Mouse (Mus musculus): ENCODE measurements around the gene Kcnb1. TPM values are rescaled to one million over a fixed set of nuclear protein-coding genes. Genes with fewer than 3 reads are reported as not detected.

The Kcnb1 gene
- polyA plus RNA-seq, 1 experiment from 2014 or later = 0.60 TPM

DNA sequence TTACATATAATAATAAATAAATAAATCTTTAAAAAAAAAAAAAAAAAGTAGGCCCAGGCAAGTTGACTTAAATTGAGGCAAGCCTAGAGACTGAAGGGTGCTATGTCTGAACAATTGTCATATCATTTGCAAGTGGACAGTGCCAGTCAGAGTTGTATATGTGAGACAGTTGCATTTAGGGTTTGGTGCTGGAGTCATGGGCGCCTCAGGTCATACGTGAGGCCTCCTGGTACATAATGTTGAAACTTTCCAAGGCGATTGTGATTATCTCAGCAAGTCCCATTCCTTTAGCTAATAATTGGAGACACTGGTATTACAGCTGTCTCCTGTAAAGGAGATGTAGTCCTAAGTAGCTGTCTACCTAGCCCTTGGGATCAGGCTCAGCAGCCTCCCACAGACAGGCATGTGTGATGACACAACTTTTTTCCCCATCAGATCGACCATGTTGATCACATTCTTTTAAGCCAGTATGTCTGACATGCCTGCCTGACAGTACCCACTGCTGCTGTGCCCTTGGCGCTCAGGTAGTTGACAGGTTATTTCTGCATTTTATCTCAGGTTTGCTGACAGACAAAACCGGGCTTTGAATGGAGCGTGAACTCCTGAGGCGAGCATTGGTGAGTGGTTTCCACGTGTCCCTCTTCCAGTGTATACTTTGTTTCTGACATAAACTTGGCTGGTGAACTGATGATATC, 125.2 kb downstream of the Kcnb1 start:
- peaks cover 28% of the 10 kb centered on the region for H3K4me1 ChIP-seq (replicated peaks)
- no peak for ATAC-seq (replicated peaks; ENCODE audit: insufficient number of reproducible peaks, insufficient read depth, low FRiP score, low read depth)
- WGBS = 25% methylated on average over 9 of the region's 9 CpGs

DNA sequence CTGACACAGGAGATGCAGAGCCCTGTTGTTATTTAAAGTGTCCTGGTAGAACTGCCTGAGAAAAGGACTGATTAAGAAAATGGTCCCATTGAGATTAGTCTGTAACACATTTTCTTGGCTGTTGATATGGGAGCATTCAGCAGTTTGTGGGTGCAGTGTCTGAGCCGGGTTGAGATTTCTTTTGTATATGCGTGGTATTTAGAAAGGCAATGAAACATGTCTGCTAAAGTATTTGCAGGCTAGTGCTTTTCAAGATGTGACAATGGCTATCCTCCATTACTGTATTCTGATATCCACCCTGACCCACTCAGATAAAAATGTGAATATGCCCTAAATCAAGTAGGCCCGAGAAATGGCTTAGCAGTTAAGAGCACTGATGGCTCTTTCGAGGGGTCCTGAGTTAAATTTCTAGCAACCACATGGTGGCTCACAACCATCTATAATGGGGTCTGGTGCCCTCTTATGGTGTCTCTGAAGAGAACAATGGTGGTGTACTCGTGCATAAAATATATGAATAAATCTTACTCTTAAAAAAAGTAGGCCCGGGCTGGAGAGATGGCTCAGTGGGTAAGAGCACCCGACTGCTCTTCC, 126.0 kb downstream of the Kcnb1 start:
- Histone ChIP-seq H3K9ac (peak overlapping the region; percentile 91), H3K4me2 (peak overlapping the region; percentile 85), H3K36me3 (peaks cover 25% of the 10 kb centered on the region), H3K9me3 (replicated peaks) (no peaks in the 10 kb centered on the region), H3K4me3 (peak overlapping the region; percentile 77), H3K27ac (peak overlapping the region; percentile 97), H3K4me1 (replicated peaks) (peaks cover 31% of the 10 kb centered on the region), H3K27me3 (no peaks in the 10 kb centered on the region)
- ATAC-seq (replicated peaks; ENCODE audit: insufficient number of reproducible peaks, insufficient read depth, low FRiP score, low read depth) = no peak
- 4% methylated on average over 7 of the region's 7 CpGs for WGBS

More for the DNA sequence above, 125.2 kb downstream of the Kcnb1 start:
- H3K9me3 ChIP-seq (replicated peaks) = no peaks in the 10 kb centered on the region
- peaks cover 21% of the 10 kb centered on the region for H3K36me3 ChIP-seq
- peak overlapping the region; percentile 85 for H3K4me2 ChIP-seq
- peak overlapping the region; percentile 77 for H3K4me3 ChIP-seq
- H3K27me3 ChIP-seq = no peaks in the 10 kb centered on the region
- H3K27ac ChIP-seq = peak overlapping the region; percentile 20; the same call in 1 of the 2 replicates
- peak overlapping the region; percentile 47 for H3K9ac ChIP-seq

DNA sequence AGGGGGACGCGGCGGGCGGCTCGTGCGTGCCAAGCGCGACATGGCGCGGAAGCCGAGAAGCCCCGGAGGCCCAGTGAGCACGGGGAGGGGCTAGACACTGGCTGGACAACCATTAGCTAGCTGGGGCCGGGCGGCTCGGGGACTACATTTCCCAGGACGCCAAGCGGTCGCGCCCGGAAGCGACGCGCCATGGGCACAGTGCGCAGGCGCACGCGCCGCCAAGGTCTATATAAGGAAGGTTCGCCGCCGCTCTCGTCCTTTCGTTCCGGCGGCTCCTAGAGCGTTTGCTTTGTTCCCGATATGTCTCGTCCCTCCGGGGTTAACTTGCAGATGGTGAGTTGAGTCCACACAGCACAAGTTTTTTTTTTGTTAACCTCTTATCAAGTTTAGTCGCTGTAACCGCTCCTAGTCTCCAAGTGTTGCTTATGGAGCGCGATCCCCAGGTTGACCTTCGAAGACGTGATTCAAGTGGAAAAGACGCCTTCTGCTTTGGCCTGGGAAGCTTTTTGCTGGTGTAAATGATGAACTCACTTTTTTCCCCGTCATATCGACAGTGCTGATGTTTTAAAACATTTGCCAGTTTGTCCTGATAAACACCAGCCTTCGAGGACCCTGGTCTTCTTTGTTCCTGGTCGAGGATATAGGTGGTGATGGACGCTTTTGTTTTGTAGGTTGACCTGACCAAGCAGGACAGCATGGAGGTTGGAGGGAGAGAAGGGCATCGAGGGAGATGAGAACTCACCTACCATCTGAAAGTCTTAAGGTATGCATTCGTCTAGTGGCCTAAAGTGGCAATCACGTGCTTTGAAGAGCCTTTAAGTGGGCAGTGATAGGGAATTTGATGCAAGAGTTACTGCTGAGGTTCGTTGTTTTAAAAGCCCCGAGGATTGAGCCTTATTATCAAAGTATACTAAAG, 126.7 kb downstream of the Kcnb1 start, which contains the start of gene Znfx1:
Gene Znfx1 (minus strand): TSS at position 51 of the 916 bp plus-strand sequence.
- WGBS = under 1% methylated on average over 57 of the region's 57 CpGs
- Histone ChIP-seq H3K36me3 (peaks cover 28% of the 10 kb centered on the region), H3K9me3 (replicated peaks) (no peaks in the 10 kb centered on the region), H3K4me1 (replicated peaks) (peaks cover 31% of the 10 kb centered on the region), H3K4me2 (peak within 1 kb of the TSS; percentile 85), H3K27ac (peak within 1 kb of the TSS; percentile 97), H3K9ac (peak within 1 kb of the TSS; percentile 91), H3K27me3 (no peaks in the 10 kb centered on the region), H3K4me3 (peak within 1 kb of the TSS; percentile 77)
- peak; percentile 93 for ATAC-seq (replicated peaks; ENCODE audit: insufficient number of reproducible peaks, insufficient read depth, low FRiP score, low read depth)

DNA sequence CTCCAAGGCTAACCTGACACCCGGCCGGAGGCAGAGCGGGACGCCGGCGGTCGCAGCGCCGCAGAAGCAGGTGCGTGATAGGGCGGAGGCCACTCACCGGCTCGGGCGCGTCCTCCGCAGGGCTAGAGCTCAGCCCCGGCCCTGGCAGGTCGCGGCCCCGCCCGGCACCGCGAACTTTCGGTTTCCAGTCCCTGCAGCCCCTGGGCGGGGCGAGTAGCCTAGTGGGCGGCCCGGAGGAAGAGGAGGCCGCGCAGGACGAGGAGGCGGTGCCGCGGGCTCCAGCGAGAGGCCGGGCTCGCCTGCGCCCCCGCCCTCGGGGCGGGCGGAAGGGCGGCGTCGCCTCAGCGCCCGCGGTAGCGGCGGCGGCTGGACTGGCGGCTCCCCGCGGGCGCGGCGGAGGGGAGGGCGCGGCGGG, 127.5 kb downstream of the Kcnb1 start:
- WGBS = under 1% methylated on average over 50 of the region's 60 CpGs
- Histone ChIP-seq H3K4me2 (peak overlapping the region; percentile 85), H3K36me3 (peaks cover 33% of the 10 kb centered on the region), H3K27ac (peak overlapping the region; percentile 97), H3K9me3 (replicated peaks) (no peaks in the 10 kb centered on the region), H3K27me3 (no peaks in the 10 kb centered on the region), H3K9ac (peak overlapping the region; percentile 91), H3K4me1 (replicated peaks) (peaks cover 31% of the 10 kb centered on the region), H3K4me3 (peak overlapping the region; percentile 77)
- ATAC-seq (replicated peaks; ENCODE audit: insufficient number of reproducible peaks, insufficient read depth, low FRiP score, low read depth) = peak; percentile 91

DNA sequence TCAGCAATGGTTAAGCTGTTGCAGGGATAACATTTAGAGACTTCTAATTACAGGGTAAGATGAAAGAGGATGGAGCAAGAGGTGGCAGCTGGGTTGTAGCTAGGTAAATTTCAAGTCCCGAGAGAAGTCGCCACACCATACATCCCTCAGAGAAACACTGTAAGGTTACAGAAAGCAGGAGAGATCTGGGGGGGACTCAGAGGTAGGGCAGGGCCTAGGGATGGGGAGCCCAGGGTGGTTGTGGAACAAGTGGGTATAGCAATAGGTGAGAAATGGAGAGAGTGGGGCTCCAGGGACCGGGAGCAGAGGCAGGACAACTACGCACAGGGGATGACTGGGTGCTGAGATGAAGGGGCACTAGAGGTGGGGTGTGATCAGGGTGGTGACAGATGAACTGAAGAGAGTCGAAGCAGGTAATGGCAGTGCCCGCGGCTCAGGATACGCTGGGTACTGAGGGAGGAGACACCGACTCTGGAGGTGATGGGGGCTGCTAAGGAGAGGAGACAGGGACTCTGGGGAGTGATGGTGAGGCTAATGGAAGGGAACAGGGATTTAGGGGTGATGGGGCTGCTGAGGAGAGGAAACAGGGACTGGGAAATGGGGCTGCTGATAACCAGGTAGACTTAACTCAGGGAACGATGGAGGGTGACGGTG, 128.4 kb downstream of the Kcnb1 start:
- peak overlapping the region; percentile 85 for H3K4me2 ChIP-seq
- H3K27me3 ChIP-seq = no peaks in the 10 kb centered on the region
- peaks cover 42% of the 10 kb centered on the region for H3K36me3 ChIP-seq
- no peak for ATAC-seq (replicated peaks; ENCODE audit: insufficient number of reproducible peaks, insufficient read depth, low FRiP score, low read depth)
- H3K9me3 ChIP-seq (replicated peaks) = no peaks in the 10 kb centered on the region
- peak overlapping the region; percentile 91 for H3K9ac ChIP-seq
- 16% methylated on average over 11 of the region's 11 CpGs for WGBS
- H3K4me3 ChIP-seq = peak overlapping the region; percentile 77
- peaks cover 31% of the 10 kb centered on the region for H3K4me1 ChIP-seq (replicated peaks)
- no peak overlapping the region for H3K27ac ChIP-seq

DNA sequence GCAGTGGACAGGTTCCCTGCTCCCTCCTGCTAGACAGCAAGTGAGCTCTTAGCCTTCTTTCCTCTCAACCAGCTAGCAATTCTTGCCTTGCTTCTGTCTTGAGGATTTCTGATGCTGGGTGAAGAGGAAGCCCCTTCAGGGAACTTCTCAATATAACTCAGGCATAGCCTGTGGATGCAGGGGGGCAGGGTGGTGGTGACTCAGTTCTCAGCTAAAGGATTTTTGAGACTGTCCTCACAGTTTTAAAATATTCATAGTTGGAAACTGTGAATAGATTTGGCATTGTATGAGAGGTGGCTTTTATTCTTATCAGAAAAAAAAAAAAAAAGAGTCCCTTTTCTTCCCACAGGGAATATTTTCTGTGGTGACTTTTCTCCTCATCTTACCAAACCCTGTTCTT, 129.2 kb downstream of the Kcnb1 start:
- Histone ChIP-seq H3K4me3 (no peak overlapping the region), H3K27me3 (no peaks in the 10 kb centered on the region), H3K4me2 (peak overlapping the region; percentile 30), H3K4me1 (replicated peaks) (peaks cover 32% of the 10 kb centered on the region), H3K27ac (0 out of 2 replicates have a peak overlapping the region, but pooled peaks have one; percentile 35), H3K9ac (no peak overlapping the region; the same call in 1 of the 2 replicates), H3K9me3 (replicated peaks) (no peaks in the 10 kb centered on the region), H3K36me3 (peaks cover 43% of the 10 kb centered on the region)
- no peak for ATAC-seq (replicated peaks; ENCODE audit: insufficient number of reproducible peaks, insufficient read depth, low FRiP score, low read depth)

DNA sequence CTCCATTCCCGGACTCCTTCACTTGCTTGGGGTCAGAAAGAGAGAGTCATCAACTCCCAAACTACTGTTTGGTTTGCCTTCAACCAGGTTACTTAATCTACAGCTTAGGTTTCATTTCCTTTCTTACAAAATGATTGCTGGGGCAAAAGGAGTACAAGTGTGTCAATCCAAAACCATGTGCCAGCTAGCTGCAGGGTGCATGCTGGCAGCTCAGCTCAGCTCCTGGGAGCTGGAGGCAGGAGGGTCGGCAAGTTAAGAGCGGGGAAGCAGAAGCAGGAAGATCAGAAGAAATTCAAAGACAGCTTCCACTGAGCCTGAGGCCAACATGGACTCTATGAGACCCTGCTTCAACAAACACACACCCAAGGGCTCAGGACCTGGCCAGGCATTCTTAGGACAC, 129.6 kb downstream of the Kcnb1 start:
- WGBS = 68% methylated on average over 3 of the region's 3 CpGs

DNA sequence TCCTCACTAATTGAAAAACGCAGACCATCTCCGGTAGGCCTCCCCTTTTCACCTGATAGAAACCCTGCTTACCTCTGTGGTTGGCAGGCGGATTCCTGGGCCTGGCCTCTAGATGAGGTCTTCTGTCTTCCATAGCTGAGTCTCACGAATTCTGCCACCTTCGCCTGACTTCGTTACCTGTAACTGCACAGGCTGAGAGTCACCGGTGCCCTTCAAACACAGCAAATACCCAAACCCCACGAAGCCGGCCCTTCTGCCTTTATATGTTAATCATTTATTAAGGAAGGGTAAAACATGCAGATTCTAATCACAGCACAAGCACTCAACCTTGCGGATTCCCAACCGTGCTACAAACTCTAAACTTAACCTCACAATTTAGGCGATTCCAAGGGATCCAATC, 130.0 kb downstream of the Kcnb1 start:
- H3K4me2 ChIP-seq = no peak overlapping the region
- 75% methylated on average over 12 of the region's 12 CpGs for WGBS

More for the DNA sequence above, 129.6 kb downstream of the Kcnb1 start:
- Histone ChIP-seq H3K36me3 (peaks cover 43% of the 10 kb centered on the region), H3K4me2 (peak overlapping the region; percentile 30), H3K9me3 (replicated peaks) (no peaks in the 10 kb centered on the region), H3K4me1 (replicated peaks) (peaks cover 34% of the 10 kb centered on the region), H3K4me3 (no peak overlapping the region), H3K9ac (no peak overlapping the region; the same call in 1 of the 2 replicates), H3K27me3 (no peaks in the 10 kb centered on the region), H3K27ac (0 out of 2 replicates have a peak overlapping the region, but pooled peaks have one; percentile 35)
- no peak for ATAC-seq (replicated peaks; ENCODE audit: insufficient number of reproducible peaks, insufficient read depth, low FRiP score, low read depth)

DNA sequence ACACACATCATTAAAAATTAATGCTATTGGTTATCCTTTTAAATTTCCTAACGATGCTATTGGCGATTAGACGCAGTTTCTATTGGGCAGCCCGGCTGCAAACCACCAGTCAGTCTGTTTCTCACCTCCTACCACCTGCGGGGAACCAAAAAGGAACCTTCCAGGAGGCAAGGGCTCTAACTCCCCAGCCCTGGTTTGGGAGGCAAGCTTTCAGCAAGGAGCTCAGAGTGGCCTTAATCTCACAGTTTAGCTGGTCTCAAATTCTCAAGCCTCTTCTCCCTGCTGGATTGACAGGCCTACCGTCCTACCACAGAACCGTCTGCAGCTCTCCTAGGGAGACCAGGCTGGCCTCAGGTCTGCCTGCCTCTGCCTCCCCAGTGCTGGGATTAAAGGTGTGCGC, 130.4 kb downstream of the Kcnb1 start:
- no peak overlapping the region for H3K27ac ChIP-seq
- no peaks in the 10 kb centered on the region for H3K27me3 ChIP-seq
- H3K36me3 ChIP-seq = peaks cover 43% of the 10 kb centered on the region
- H3K9me3 ChIP-seq (replicated peaks) = no peaks in the 10 kb centered on the region
- no peak for ATAC-seq (replicated peaks; ENCODE audit: insufficient number of reproducible peaks, insufficient read depth, low FRiP score, low read depth)
- H3K9ac ChIP-seq = no peak overlapping the region
- H3K4me2 ChIP-seq = no peak overlapping the region
- H3K4me3 ChIP-seq = no peak overlapping the region
- peaks cover 31% of the 10 kb centered on the region for H3K4me1 ChIP-seq (replicated peaks)
- 61% methylated on average over 8 of the region's 8 CpGs for WGBS

More for the DNA sequence above, 130.0 kb downstream of the Kcnb1 start:
- Histone ChIP-seq H3K4me3 (no peak overlapping the region), H3K9me3 (replicated peaks) (no peaks in the 10 kb centered on the region), H3K27ac (no peak overlapping the region), H3K27me3 (no peaks in the 10 kb centered on the region), H3K4me1 (replicated peaks) (peaks cover 33% of the 10 kb centered on the region), H3K9ac (no peak overlapping the region), H3K36me3 (peaks cover 43% of the 10 kb centered on the region)
- ATAC-seq (replicated peaks; ENCODE audit: insufficient number of reproducible peaks, insufficient read depth, low FRiP score, low read depth) = no peak

DNA sequence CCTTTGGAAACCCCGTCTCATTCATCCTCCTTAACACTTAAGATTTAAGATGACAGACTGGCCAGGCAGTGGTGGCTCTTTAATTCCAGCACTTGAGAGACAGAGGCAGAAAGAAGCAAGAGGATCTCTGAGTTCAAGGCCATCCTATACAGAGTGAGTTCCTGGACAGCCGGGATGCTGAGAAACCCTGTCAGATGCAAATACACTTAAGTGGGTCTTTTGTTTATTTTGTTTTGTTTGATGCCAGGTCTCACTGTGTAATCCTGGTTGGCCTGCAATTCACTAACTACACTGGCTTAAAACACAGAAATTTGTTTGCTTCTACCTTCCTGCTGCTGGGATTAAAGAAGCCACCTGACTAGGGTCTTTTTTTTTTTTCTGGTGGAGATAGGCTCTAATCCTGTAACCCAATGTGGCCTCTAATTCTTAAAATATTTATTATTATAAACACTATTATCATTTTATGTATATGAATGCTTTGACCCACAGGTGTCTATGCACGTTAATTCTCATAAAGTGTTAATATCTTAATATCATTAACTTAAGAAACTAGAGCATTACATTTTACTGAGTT, 131.1 kb downstream of the Kcnb1 start:
- H3K36me3 ChIP-seq = peaks cover 44% of the 10 kb centered on the region
- no peaks in the 10 kb centered on the region for H3K9me3 ChIP-seq (replicated peaks)
- no peak for ATAC-seq (replicated peaks; ENCODE audit: insufficient number of reproducible peaks, insufficient read depth, low FRiP score, low read depth)
- no peaks in the 10 kb centered on the region for H3K27me3 ChIP-seq
- no peak overlapping the region for H3K4me3 ChIP-seq
- H3K4me2 ChIP-seq = no peak overlapping the region
- H3K9ac ChIP-seq = 0 out of 2 replicates have a peak overlapping the region, but pooled peaks have one; percentile 21
- WGBS = 67% methylated on average over 3 of the region's 3 CpGs
- H3K4me1 ChIP-seq (replicated peaks) = peaks cover 32% of the 10 kb centered on the region
- H3K27ac ChIP-seq = peak overlapping the region; percentile 37
